Mouse (Mus musculus) intestine, postnatal 0 days (tissue): ENCODE measurements around the gene Sirpa. TPM values are rescaled to one million over a fixed set of nuclear protein-coding genes. Genes with fewer than 3 reads are reported as not detected.

Experiments
- ATAC-seq: fragments of 200-750 bp; cut with Nextera tagmentation; 2 replicates; pipeline ENCODE4 v1.8.0; 2017; ENCODE audit warnings: mild to moderate bottlenecking, moderate TSS enrichment, moderate library complexity
- H3K27ac ChIP-seq: fragments of 300-500 bp; sonication (generic); 2 replicates; pipeline ENCODE4 v1.5.1; 2014; ENCODE audit warnings: mild to moderate bottlenecking, low read depth, low read length, moderate library complexity
- H3K27me3 ChIP-seq: fragments of 300-500 bp; sonication (generic); replicated peaks from 2 replicates; pipeline ENCODE4 v1.6.1; 2014; ENCODE audit warnings: low read length, mixed read lengths; ENCODE audit not compliant: control insufficient read depth, insufficient read depth
- H3K36me3 ChIP-seq: fragments of 300-500 bp; sonication (generic); 2 replicates; pipeline ENCODE4 v1.6.1; 2014; ENCODE audit warnings: mild to moderate bottlenecking, moderate library complexity; ENCODE audit not compliant: control insufficient read depth, insufficient read depth
- H3K4me1 ChIP-seq: fragments of 300-500 bp; sonication (generic); replicated peaks from 2 replicates; pipeline ENCODE4 v1.6.1; 2014; ENCODE audit warnings: antibody characterized with exemption, low read length, mixed read lengths; ENCODE audit not compliant: control insufficient read depth, insufficient read depth
- H3K4me2 ChIP-seq: fragments of 300-500 bp; sonication (generic); replicated peaks from 2 replicates; pipeline ENCODE4 v1.6.1; 2014; ENCODE audit warnings: low read depth, mild to moderate bottlenecking, moderate library complexity
- H3K4me3 ChIP-seq: fragments of 300-500 bp; sonication (generic); 2 replicates; pipeline ENCODE4 v1.5.1; 2014; ENCODE audit warnings: low read depth, low read length
- H3K9ac ChIP-seq: fragments of 300-500 bp; sonication (generic); 2 replicates; pipeline ENCODE4 v1.6.1; 2014; ENCODE audit warnings: mild to moderate bottlenecking, low read depth, low read length
- H3K9me3 ChIP-seq: fragments of 300-500 bp; sonication (generic); 2 replicates; pipeline ENCODE4 v1.6.1; 2016; ENCODE audit warnings: mixed run types; ENCODE audit not compliant: control insufficient read depth
- CTCF ChIP-seq: sonication (generic); IDR thresholded peaks from 2 replicates; pipeline ENCODE4 v1.5.1; 2016; ENCODE audit warnings: low read depth, mild to moderate bottlenecking, control low read depth, antibody characterized with exemption, moderate library complexity
- WGBS: fragments of 180-500 bp; shearing (Covaris S2); extraction: QIAGEN DNeasy Blood & Tissue Kit; methylation state at CpG from one replicate; pipeline ENCODE4 v1.1.7; 2014; 5-methylcytosine and 5-hydroxymethylcytosine counted together
- polyA plus RNA-seq: library from polyadenylated mRNA; unstranded; fragments of >200 nt; fragmentation: Nextera tagmentation; extraction: Ambion mirVana; gene quantifications from 2 replicates; pipeline ENCODE4 v1.2.1, GENCODE M21; 2015

Sirpa gene
- polyA plus RNA-seq, 1 experiment from 2014 or later: 9.5 TPM

- no peak overlapping the region for H3K27ac ChIP-seq
- H3K36me3 ChIP-seq: no peaks in the 10 kb centered on the region; the same call in 1 of the 2 replicates
- no peaks in the 10 kb centered on the region for H3K27me3 ChIP-seq
- H3K4me1 ChIP-seq: no peaks in the 10 kb centered on the region
- 80% methylated on average over 10 of the region's 10 CpGs for WGBS
- TF ChIP-seq CTCF: no peak
- no peaks in the 10 kb centered on the region for H3K9me3 ChIP-seq
- ATAC-seq: no peak
- H3K4me2 ChIP-seq: no peak overlapping the region
- no peak overlapping the region for H3K4me3 ChIP-seq
- no peak overlapping the region for H3K9ac ChIP-seq
Measured at GRCm38 (mm10) chr2:129614482-129615185, 22.0 kb downstream of the Sirpa start.

DNA sequence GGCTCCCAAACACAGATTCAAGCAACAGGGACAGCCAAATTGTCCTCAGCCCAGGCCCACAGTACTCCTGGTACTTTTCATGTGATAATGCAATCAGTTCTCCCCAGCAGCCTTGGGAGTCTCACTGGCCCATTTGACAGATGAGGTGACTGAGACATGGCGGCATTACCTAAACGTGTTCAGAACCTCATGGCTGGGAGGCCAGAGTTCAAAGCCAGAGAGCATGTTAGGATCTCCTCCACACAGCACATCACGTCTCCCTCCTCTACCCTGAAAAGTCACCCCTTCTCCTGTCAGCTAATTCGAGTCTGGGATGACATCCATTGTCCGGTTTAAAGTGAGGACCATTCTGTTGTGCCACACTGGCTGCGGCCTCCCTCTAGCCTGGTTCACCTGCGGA lies 27.5 kb downstream of the Sirpa start:
- H3K36me3 ChIP-seq: no peaks in the 10 kb centered on the region; the same call in 1 of the 2 replicates
- no peak for ATAC-seq
- no peak for TF ChIP-seq CTCF
- no peak overlapping the region for H3K4me3 ChIP-seq
- no peaks in the 10 kb centered on the region for H3K27me3 ChIP-seq
- no peaks in the 10 kb centered on the region for H3K4me1 ChIP-seq
- H3K27ac ChIP-seq: no peak overlapping the region
- H3K4me2 ChIP-seq: no peak overlapping the region
- no peaks in the 10 kb centered on the region for H3K9me3 ChIP-seq
- no peak overlapping the region for H3K9ac ChIP-seq
- WGBS: 85% methylated on average over 7 of the region's 7 CpGs

DNA sequence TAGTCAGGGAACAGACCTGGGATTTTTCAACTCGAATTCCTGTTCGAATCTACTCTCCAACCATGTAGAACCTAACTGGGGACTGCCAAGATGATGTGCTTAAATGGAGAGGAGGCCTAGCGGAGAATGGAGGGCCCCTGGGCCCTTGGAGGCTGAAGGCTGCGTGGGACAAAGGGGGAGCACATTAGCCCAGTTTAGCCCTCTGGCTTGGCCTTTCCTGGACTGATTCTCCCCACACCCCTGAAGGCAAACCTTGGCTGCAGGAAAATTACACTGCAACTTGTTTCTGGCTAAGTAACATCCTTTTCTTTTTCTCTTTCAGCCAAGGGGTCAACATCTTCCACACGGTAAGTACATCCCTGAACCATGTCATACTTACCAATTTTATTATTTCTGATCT lies 28.2 kb downstream of the Sirpa start:
- 87% methylated on average over 5 of the region's 5 CpGs for WGBS
- no peaks in the 10 kb centered on the region for H3K9me3 ChIP-seq
- H3K36me3 ChIP-seq: no peaks in the 10 kb centered on the region; the same call in 1 of the 2 replicates
- no peak for TF ChIP-seq CTCF
- H3K27ac ChIP-seq: no peak overlapping the region
- ATAC-seq: no peak
- no peak overlapping the region for H3K4me3 ChIP-seq
- no peaks in the 10 kb centered on the region for H3K4me1 ChIP-seq
- no peaks in the 10 kb centered on the region for H3K27me3 ChIP-seq
- H3K4me2 ChIP-seq: no peak overlapping the region
- no peak overlapping the region for H3K9ac ChIP-seq

GRCm38 (mm10) chr2:129621654-129622490 lies 29.2 kb downstream of the Sirpa start:
- no peak overlapping the region for H3K4me3 ChIP-seq
- H3K36me3 ChIP-seq: no peaks in the 10 kb centered on the region; the same call in 1 of the 2 replicates
- no peaks in the 10 kb centered on the region for H3K27me3 ChIP-seq
- no peaks in the 10 kb centered on the region for H3K9me3 ChIP-seq
- no peak for TF ChIP-seq CTCF
- no peak overlapping the region for H3K9ac ChIP-seq
- H3K4me1 ChIP-seq: no peaks in the 10 kb centered on the region
- WGBS: 88% methylated on average over 9 of the region's 9 CpGs
- ATAC-seq: no peak
- no peak overlapping the region for H3K4me2 ChIP-seq
- no peak overlapping the region for H3K27ac ChIP-seq

DNA sequence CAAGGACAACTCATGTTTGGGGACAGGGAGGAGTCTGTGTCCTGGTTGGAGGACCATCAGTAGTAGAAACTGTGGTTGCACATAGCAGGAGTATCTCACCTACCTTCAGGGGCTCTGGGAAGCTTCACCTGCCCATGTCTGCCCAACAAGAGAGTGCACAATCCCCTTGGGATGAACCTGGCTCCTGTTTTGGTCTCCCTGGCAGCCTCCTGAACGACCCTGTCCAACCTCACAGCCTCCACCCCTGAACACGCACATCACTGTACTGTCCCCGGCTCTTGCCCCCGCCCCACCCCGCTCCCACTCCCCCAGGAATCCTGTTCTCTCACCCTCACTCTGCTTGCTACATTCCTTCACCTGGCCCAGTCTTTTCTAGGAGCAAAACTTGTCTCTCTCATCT lies 30.3 kb downstream of the Sirpa start:
- no peak overlapping the region for H3K27ac ChIP-seq
- H3K4me3 ChIP-seq: no peak overlapping the region
- 85% methylated on average over 5 of the region's 5 CpGs for WGBS
- no peaks in the 10 kb centered on the region for H3K27me3 ChIP-seq
- TF ChIP-seq CTCF: no peak
- H3K9ac ChIP-seq: no peak overlapping the region
- no peaks in the 10 kb centered on the region; the same call in 1 of the 2 replicates for H3K36me3 ChIP-seq
- ATAC-seq: no peak
- no peaks in the 10 kb centered on the region for H3K4me1 ChIP-seq
- no peak overlapping the region for H3K4me2 ChIP-seq
- H3K9me3 ChIP-seq: no peaks in the 10 kb centered on the region

DNA sequence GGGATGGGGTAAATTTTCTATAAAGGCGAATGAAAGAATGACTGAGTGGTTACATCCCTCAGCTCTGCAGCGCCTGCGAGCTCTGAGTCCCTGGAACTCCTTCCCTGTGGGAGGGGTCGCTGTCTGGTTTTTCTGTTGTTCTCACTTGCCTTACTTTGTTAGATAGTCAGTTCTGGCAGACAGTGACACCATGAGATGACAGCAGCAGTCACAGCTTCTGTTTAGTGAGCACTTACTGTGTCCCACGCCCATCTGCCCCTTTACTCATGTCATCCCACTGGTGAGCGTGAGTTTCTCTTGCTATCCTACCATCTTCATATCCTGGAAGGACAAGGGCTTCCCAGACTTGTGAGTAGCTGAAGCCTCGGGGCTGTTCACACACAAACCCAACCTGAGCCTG lies 31.1 kb downstream of the Sirpa start:
- no peak overlapping the region for H3K4me2 ChIP-seq
- WGBS: 91% methylated on average over 7 of the region's 7 CpGs
- TF ChIP-seq CTCF: no peak
- no peaks in the 10 kb centered on the region; the same call in 1 of the 2 replicates for H3K36me3 ChIP-seq
- H3K9ac ChIP-seq: no peak overlapping the region
- no peak overlapping the region for H3K27ac ChIP-seq
- H3K4me3 ChIP-seq: no peak overlapping the region
- no peaks in the 10 kb centered on the region for H3K4me1 ChIP-seq
- no peak for ATAC-seq
- H3K9me3 ChIP-seq: no peaks in the 10 kb centered on the region
- H3K27me3 ChIP-seq: no peaks in the 10 kb centered on the region
